Mouse (Mus musculus) limb, embryonic 12.5 days (tissue): ENCODE results near the gene Pmepa1. TPM values are rescaled to one million over a fixed set of nuclear protein-coding genes. Genes with fewer than 3 reads are reported as not detected.

ENCODE experiments used
- ATAC-seq: fragments of 200-750 bp; cut with Nextera tagmentation; 2 replicates; pipeline ENCODE4 v1.8.0; 2017; ENCODE audit warnings: low read depth, moderate TSS enrichment; ENCODE audit not compliant: insufficient number of reproducible peaks, insufficient read depth, low FRiP score, low TSS enrichment
- H3K27ac ChIP-seq: fragments of 300-500 bp; sonication (generic); 2 replicates; pipeline ENCODE4 v1.5.1; 2016; ENCODE audit warnings: mild to moderate bottlenecking, moderate library complexity
- H3K27me3 ChIP-seq: fragments of 300-500 bp; sonication (generic); 2 replicates; pipeline ENCODE4 v1.6.1; 2016; ENCODE audit warnings: mild to moderate bottlenecking, moderate library complexity
- H3K36me3 ChIP-seq: fragments of 300-500 bp; sonication (generic); 2 replicates; pipeline ENCODE4 v1.6.1; 2016; ENCODE audit warnings: mild to moderate bottlenecking, moderate library complexity
- H3K4me1 ChIP-seq: fragments of 300-500 bp; sonication (generic); replicated peaks from 2 replicates; pipeline ENCODE4 v1.6.1; 2016
- H3K4me2 ChIP-seq: fragments of 300-500 bp; sonication (generic); 2 replicates; pipeline ENCODE4 v1.6.1; 2016; ENCODE audit warnings: mild to moderate bottlenecking, moderate library complexity
- H3K4me3 ChIP-seq: fragments of 300-500 bp; sonication (generic); replicated peaks from 2 replicates; pipeline ENCODE4 v1.5.1; 2016; ENCODE audit warnings: mild to moderate bottlenecking
- H3K9ac ChIP-seq: fragments of 300-500 bp; sonication (generic); replicated peaks from 2 replicates; pipeline ENCODE4 v1.6.1; 2016; ENCODE audit warnings: mild to moderate bottlenecking, moderate library complexity
- H3K9me3 ChIP-seq: fragments of 300-500 bp; sonication (generic); 2 replicates; pipeline ENCODE4 v1.6.1; 2016; ENCODE audit warnings: mild to moderate bottlenecking, moderate library complexity
- WGBS: fragments of 180-500 bp; shearing (Covaris S2); methylation state at CpG from one replicate; pipeline ENCODE4 v1.1.7; 2016; 5-methylcytosine and 5-hydroxymethylcytosine counted together
- polyA plus RNA-seq: library from polyadenylated mRNA; unstranded; fragments of >200 nt; fragmentation: Nextera tagmentation; extraction: Ambion mirVana; gene quantifications from 2 replicates; pipeline ENCODE4 v1.2.1, GENCODE M21; 2016

Pmepa1 gene
- polyA plus RNA-seq, 1 experiment from 2014 or later: 4.0 TPM

DNA sequence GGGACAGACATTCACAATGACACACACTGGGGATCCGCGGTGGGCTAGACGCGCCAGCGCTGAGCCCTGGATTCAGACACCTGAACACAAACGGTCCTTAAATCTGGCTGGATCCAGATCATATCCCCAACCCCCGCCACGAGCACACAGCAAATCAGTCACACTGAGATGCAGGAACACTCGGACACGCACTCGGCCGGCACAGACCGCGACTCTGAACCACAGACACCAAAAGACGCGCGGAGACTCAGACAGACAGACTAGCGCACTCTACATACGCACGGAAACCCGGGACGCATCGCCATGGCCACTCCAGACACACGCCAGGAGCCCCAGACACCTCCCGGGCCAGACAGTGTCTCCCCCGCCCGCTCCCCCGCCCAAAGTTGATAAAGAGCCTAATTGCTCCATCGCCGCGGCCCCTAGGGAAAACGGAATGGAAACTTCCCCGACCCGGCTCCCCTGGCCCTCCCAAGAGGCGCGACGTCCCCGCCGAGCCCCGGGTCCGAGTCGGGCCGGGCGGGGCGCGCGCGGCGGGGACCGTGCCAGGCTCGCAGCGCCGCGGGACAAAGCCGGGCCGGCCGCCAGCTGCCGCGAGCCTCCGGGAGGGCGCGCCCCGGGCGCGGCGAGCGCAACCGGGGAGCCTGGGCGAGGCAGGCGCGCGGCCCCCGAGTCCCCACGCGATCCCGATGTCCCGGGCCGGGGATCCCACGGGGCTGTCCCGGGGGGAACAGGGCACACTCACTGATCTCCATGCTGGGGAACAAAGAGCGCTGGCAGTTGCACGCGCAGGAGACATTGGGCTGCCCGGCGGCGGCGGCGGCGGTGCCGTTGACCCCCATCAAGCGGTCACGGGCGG is 761 bp downstream of the Pmepa1 start:
- no peaks in the 10 kb centered on the region for H3K36me3 ChIP-seq
- peak; percentile 5; the same call in 1 of the 2 replicates for ATAC-seq
- peak overlapping the region; percentile 94 for H3K4me3 ChIP-seq
- H3K4me2 ChIP-seq: peak overlapping the region; percentile 74
- H3K4me1 ChIP-seq: peaks cover 52% of the 10 kb centered on the region
- WGBS: under 1% methylated on average over 93 of the region's 93 CpGs
- H3K9ac ChIP-seq: peak overlapping the region; percentile 97
- peak overlapping the region; percentile 74 for H3K27ac ChIP-seq
- H3K9me3 ChIP-seq: no peaks in the 10 kb centered on the region
- peaks cover 3% of the 10 kb centered on the region; the same call in 1 of the 2 replicates for H3K27me3 ChIP-seq

DNA sequence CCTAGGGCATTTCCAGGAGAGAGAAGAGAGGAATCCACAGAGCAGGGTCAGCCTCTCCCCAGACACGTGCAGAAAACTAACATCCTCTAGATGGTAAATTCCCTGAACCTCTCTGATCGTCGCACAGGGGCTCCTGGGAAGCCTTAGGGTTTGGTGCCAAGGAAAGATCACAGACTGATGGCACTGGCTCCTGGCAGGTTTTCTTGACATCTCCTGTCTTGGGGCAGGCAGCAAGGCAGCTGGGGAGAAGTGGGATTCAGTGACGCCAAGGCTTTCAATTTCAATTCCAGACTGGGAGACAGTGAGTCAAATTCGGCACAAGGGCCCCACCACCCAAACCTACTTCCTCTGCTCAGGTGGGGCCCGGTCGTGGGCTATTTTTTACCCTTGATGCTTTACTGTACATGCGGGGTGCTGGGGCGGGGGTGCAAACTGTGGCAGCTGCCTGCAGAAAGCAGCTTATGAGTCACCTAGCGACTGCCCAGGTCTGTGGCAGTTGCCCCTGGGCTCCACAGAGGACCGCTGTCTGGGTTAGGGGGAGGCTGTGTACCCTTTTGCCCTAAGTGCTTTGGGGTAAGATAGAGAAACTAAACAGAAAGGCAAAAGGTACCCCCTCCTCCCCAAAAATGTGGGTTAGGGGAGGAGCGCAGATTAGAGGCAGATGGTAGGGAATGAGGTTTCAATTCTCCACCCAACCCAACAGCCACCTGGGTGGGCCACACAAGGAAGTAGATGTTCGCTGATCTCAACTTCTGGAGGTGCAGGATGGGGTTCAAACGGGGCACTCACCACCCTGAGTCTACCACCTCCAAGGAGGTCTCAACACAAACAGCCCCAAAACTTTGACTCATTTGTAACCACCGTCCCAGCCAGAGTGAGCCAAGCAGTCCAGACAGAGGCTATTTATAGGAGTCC is 1.6 kb downstream of the Pmepa1 start:
- Histone ChIP-seq H3K9ac (peak overlapping the region; percentile 97), H3K27ac (peak overlapping the region; percentile 74; the same call in 1 of the 2 replicates), H3K4me3 (peak overlapping the region; percentile 94), H3K27me3 (peaks cover 3% of the 10 kb centered on the region; the same call in 1 of the 2 replicates), H3K4me1 (peaks cover 61% of the 10 kb centered on the region), H3K36me3 (no peaks in the 10 kb centered on the region), H3K9me3 (no peaks in the 10 kb centered on the region), H3K4me2 (peak overlapping the region; percentile 74)
- 10% methylated on average over 15 of the region's 15 CpGs for WGBS
- ATAC-seq: no peak

DNA sequence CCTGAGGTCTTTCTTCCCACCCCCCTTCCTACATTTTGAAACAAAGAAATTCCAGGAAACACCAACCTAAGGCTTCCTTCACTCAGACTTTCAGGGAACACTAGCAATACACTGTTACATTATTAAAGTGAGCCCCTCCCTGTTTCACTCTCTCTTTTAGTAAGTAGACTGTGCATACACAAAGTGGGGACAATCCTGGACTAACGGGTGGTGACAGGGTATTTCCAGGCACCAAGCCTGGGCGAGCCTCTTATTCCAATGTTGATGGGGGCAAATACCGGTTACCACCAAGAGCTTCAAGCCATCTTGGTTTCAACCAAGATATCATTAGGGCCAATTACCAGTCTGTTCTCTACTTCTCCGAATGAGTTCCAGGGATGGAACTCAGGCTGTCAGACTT is 2.4 kb downstream of the Pmepa1 start:
- no peaks in the 10 kb centered on the region for H3K9me3 ChIP-seq
- no peaks in the 10 kb centered on the region for H3K36me3 ChIP-seq
- peak overlapping the region; percentile 94 for H3K4me3 ChIP-seq
- peaks cover 3% of the 10 kb centered on the region; the same call in 1 of the 2 replicates for H3K27me3 ChIP-seq
- H3K4me2 ChIP-seq: peak overlapping the region; percentile 74
- peaks cover 64% of the 10 kb centered on the region for H3K4me1 ChIP-seq
- ATAC-seq: no peak
- no peak overlapping the region for H3K27ac ChIP-seq
- no peak overlapping the region; the same call in 1 of the 2 replicates for H3K9ac ChIP-seq
- 57% methylated on average over 4 of the region's 4 CpGs for WGBS

DNA sequence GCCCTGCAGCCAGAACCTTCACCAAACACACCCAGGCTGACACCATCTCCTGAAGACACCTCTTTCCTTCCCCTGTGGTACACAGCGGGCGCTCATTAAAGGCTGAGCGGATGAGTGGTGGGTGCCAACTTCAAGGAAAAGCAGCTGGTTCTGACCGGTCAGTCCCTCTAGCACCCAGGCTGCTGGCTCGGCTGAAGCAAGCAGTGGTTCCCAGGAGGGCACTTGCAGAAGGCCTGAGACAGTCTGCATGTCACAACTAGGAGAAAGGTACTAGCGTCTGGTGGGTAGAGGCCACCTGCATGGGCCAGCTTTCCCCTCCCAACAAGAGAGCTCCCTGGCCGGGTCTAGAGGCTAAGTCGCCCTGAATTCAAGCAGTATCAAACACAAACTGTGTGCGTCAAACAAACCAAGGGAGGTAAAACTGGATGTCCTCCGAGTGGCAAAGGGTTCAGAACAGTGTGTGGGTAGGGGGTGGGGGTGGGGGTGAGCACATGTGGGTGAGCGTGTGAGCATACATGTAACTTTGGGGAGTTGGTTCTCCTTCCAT is 3.9 kb downstream of the Pmepa1 start:
- H3K9me3 ChIP-seq: no peaks in the 10 kb centered on the region
- no peak overlapping the region for H3K27ac ChIP-seq
- peaks cover 68% of the 10 kb centered on the region for H3K4me1 ChIP-seq
- no peaks in the 10 kb centered on the region for H3K36me3 ChIP-seq
- H3K9ac ChIP-seq: no peak overlapping the region
- no peak overlapping the region for H3K4me3 ChIP-seq
- peaks cover 3% of the 10 kb centered on the region for H3K27me3 ChIP-seq
- peak overlapping the region; percentile 15; the same call in 1 of the 2 replicates for H3K4me2 ChIP-seq
- ATAC-seq: no peak
- 74% methylated on average over 11 of the region's 11 CpGs for WGBS

DNA sequence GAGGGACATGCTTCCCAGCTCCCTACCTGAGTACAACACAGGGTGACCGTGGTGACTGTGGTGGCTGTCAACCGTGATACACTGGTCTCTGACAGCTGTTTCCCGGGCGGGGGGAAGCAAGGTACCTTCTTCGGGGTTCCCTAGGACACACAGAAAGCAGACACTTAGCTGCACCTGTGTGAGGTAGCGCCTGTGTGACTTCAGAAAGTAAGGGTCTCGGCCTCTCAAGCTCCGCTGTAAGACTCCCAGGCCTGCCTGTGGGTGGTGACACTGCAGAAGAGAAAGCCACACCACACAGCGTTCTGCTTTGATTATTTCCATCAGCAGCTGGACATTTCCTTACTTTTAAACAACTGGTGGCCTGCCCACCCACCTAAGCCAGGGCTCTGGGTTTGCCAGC is 4.8 kb downstream of the Pmepa1 start:
- H3K9me3 ChIP-seq: no peaks in the 10 kb centered on the region
- H3K36me3 ChIP-seq: no peaks in the 10 kb centered on the region
- H3K27ac ChIP-seq: no peak overlapping the region
- no peak overlapping the region for H3K9ac ChIP-seq
- H3K4me1 ChIP-seq: peaks cover 69% of the 10 kb centered on the region
- no peak overlapping the region for H3K4me2 ChIP-seq
- peaks cover 3% of the 10 kb centered on the region for H3K27me3 ChIP-seq
- WGBS: 73% methylated on average over 9 of the region's 9 CpGs
- no peak for ATAC-seq
- H3K4me3 ChIP-seq: no peak overlapping the region

DNA sequence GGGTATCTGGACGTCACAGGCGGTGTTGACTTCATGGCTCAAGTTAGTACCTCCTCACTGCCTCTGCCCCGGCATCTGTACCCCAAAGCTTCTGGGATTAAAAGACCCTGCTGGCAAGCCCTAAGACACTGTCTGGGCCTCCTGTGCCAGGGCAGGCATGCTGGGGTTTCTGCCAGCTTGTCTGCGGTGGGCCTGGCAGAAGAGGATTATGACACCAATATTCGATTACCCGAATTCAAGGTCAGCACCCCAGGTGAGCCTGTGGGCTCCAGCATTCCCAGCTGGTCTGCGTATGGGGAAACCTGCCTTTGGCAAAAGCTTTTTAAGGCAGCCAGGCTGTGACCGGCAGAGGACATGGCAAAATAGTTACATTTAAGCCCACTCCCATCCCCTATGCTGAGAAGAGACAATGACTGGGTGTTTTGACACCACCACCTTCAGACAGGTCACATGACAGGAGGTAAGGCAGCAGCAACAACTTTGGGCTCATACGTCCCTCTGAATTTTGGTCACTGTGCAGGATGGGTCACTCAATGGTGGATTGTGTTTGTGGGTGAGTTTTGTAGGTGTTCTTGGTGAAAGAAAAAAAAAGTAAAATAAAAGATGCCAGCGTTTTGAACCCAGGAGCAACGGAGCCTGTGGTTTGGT is 5.6 kb downstream of the Pmepa1 start:
- Histone ChIP-seq H3K36me3 (no peaks in the 10 kb centered on the region), H3K9me3 (no peaks in the 10 kb centered on the region), H3K4me3 (no peak overlapping the region), H3K9ac (no peak overlapping the region), H3K4me2 (no peak overlapping the region), H3K27me3 (peaks cover 3% of the 10 kb centered on the region), H3K4me1 (peaks cover 77% of the 10 kb centered on the region), H3K27ac (no peak overlapping the region)
- WGBS: 81% methylated on average over 11 of the region's 11 CpGs
- no peak for ATAC-seq

DNA sequence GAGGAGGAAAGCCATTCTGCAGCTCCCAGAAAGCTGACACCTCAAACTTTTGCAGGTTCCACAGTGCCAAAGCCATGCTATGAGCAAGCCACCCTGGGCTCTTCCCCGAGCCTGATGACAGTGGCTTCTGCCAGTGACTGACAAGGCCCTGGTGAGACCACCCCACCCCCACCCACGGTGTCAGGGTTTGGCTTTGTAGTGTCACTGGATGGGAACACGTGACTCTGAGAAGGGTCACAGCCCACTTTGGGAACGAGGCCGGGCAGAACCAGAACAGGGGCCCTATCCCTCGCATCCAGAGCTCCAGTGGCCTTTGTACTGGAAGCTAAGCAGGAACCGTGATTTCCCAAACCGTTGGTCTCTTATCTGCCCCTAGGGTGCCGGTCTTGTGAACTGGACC is 6.1 kb downstream of the Pmepa1 start:
- H3K27ac ChIP-seq: no peak overlapping the region
- no peak overlapping the region for H3K4me3 ChIP-seq
- 59% methylated on average over 9 of the region's 9 CpGs for WGBS
- no peak for ATAC-seq
- peaks cover 81% of the 10 kb centered on the region for H3K4me1 ChIP-seq
- H3K36me3 ChIP-seq: no peaks in the 10 kb centered on the region
- peaks cover 3% of the 10 kb centered on the region for H3K27me3 ChIP-seq
- H3K4me2 ChIP-seq: no peak overlapping the region
- no peaks in the 10 kb centered on the region for H3K9me3 ChIP-seq
- H3K9ac ChIP-seq: no peak overlapping the region

DNA sequence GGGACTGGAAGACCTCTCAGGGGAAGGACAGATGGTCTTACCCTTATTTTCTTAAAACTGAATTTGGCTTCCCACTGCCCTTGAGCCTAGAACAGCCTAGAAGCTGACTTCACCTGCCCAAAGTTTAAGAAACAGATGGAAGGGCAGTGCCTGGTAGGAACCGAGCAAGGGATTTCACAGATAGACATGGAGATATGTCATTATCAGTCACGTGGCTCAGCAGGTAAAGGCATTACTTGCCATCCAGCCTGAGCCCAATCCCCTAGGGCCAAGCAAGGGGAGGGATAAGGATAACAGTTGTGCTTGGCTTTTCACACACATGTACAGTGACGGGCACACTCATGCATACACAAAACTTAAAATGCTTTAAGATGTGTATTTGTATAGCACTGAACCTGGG is 8.8 kb downstream of the Pmepa1 start:
- no peak overlapping the region for H3K4me3 ChIP-seq
- peaks cover 81% of the 10 kb centered on the region for H3K4me1 ChIP-seq
- H3K9me3 ChIP-seq: no peaks in the 10 kb centered on the region
- no peaks in the 10 kb centered on the region for H3K36me3 ChIP-seq
- H3K9ac ChIP-seq: no peak overlapping the region
- no peak overlapping the region for H3K4me2 ChIP-seq
- 82% methylated on average over 3 of the region's 3 CpGs for WGBS
- no peak overlapping the region for H3K27ac ChIP-seq
- no peaks in the 10 kb centered on the region; the same call in 1 of the 2 replicates for H3K27me3 ChIP-seq
- no peak for ATAC-seq

DNA sequence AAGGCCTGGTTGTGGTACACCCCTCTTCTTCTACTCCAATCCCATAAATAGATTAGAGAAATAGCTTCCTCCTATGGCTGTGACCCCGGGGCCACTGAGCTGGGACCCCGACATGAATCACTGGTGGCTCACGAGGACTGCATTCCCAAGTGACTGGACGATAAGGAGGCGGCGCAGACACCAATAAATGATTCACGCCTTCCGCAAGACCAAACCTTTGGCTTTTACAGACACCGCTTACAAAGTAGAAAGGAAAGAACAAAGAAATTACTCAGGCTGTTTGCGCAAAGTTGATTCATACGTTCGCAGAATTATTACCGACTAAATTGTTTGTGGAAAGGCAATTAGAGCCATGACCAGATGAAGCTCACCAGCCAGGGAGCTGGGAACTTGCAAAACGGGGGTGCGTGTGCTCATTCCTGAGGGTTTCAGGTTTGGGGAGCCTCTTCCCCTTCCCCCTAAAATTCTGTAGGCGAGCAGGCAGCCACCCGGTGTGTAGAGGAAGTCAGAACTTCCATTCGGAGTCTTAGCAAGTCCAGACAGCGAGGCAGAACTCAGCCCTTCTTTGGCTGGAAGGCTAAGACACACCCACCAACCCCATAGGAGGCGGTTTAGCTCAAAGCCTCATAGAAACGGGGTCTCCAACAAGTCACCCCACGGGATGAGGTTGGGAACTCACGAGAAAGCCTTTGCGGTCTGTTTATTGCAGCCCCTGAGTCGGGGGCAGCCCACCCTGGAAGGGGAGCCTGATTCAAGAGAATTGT is 9.8 kb downstream of the Pmepa1 start:
- WGBS: 72% methylated on average over 25 of the region's 25 CpGs
- Histone ChIP-seq H3K36me3 (no peaks in the 10 kb centered on the region), H3K4me3 (no peak overlapping the region), H3K27me3 (no peaks in the 10 kb centered on the region; the same call in 1 of the 2 replicates), H3K27ac (no peak overlapping the region), H3K4me1 (peaks cover 81% of the 10 kb centered on the region), H3K9ac (no peak overlapping the region), H3K9me3 (no peaks in the 10 kb centered on the region), H3K4me2 (no peak overlapping the region)
- no peak for ATAC-seq
